Mouse (Mus musculus) ES-Bruce4 (cell line): ENCODE measurements at regions not wholly inside any gene's neighbourhood (a gene's known extent, or its start where the extent isn't known, plus 50 kb on each side); places are given as distances from the start of the nearest gene placed in this dataset.

ENCODE experiments used
- CTCF ChIP-seq: IDR thresholded peaks from one replicate; pipeline ENCODE4 v1.8.1; 2011; ENCODE audit warnings: low read depth, low read length
- EP300 ChIP-seq: IDR thresholded peaks from 2 replicates; pipeline ENCODE4 v1.6.1; 2011; ENCODE audit warnings: low read depth, low read length; ENCODE audit not compliant: insufficient read depth

- no peak for TF ChIP-seq CTCF
- TF ChIP-seq EP300 = no peak
Observed at GRCm38 (mm10) chr12:110355851-110356250, 77.0 kb downstream of the Dio3 start.
